Mouse (Mus musculus): ENCODE results near the gene Kbtbd2.

DNA sequence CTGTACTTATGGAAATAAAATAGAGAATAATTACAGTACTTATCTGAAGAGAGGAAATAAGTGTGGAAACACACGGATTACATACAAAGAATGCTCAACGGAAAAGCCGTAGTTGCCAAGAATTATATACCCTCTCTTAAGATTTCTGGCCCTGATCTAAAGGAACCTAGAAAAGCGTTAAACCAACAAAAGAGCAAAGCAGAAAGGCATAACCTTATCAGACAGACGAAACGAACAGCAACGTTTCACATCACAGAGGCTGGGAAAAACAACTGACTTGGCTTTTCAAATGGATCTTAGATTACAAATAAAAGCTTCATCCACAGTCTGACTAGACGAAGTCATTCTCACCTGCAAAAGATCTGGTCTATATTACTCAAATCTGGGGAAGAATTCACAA, 1.4 kb downstream of the Kbtbd2 start:
- TF ChIP-seq CTCF (conservative IDR thresholded peaks at IDR 0.05; ENCODE audit: insufficient read depth, insufficient read length, low read depth, low read length) (no peak), POLR2A (IDR thresholded peaks at IDR 0.05; ENCODE audit: low read depth, low read length) (no peak)

All from kidney, adult 2 months (tissue).